Mouse (Mus musculus): ENCODE measurements around the gene Arid3a. TPM values are rescaled to one million over a fixed set of nuclear protein-coding genes. Genes with fewer than 3 reads are reported as not detected.

Arid3a gene
- polyA plus RNA-seq, 1 experiment from 2014 or later: 5.5 TPM

DNA sequence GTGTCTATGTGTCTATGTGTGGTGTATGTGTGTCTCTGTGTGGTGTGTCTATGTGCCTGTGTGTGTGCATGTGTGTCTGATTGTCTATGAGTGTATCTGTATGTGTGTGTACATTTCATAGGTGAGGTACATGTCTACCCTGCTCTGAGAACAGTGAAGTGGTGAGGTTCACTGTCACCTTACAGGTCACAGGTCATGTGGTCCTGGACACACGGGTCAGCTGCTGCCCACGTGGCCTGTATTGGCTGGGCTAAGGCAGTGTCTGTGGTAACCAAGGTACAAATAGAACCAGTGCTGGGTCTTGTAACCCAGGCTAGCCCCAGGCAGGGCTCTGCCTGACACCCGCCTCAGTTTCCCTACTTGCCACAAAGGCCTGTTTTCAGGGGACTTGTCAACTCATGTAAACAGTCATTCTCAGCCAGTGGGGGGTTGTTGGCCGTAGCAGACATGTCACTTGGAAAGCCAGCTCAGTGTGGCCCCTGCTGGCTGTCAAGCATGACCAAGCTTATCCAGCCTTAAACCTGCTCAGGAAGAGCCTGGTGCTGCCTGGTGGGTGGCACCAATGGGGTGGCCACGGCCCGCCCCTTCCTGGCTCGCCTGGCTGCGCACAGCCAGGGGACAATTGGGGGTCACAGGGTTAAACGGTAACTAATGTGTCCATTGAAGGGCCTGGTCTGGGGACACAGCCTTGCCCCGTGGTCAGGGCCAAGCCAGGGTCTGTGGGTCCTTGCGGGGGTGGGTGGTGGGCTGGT is 11.1 kb downstream of the Arid3a start:
- Histone ChIP-seq H3K9me3 (ENCODE audit: low read length) (no peaks in the 10 kb centered on the region), H3K27me3 (ENCODE audit: insufficient read depth, low read length) (no peaks in the 10 kb centered on the region), H3K4me2 (ENCODE audit: low read depth, low read length) (peak overlapping the region; percentile 73), H3K27ac (ENCODE audit: low read depth) (peak overlapping the region; percentile 88), H3K4me1 (ENCODE audit: insufficient read depth) (peaks cover 90% of the 10 kb centered on the region), H3K36me3 (replicated peaks; ENCODE audit: insufficient read depth, low read length) (peaks cover 41% of the 10 kb centered on the region), H3K9ac (replicated peaks) (peak overlapping the region; percentile 55), H3K4me3 (ENCODE audit: low read depth, low read length) (no peak overlapping the region)
- 52% methylated on average over 11 of the region's 11 CpGs for WGBS (ENCODE audit: insufficient replicate concordance)
- ATAC-seq (peak; percentile 35), DNase-seq (no peak)
- TF ChIP-seq CTCF (IDR thresholded peaks at IDR 0.05; ENCODE audit: low read depth): 0 out of 2 replicates have a peak, but pooled peaks have one; percentile 7
- TF ChIP-seq EP300 (IDR thresholded peaks at IDR 0.05; ENCODE audit: low read depth): no peak

GRCm38 (mm10) chr10:79940749-79941148 is 13.9 kb downstream of the Arid3a start:
- H3K36me3 ChIP-seq (replicated peaks; ENCODE audit: insufficient read depth, low read length): peaks cover 23% of the 10 kb centered on the region
- H3K9me3 ChIP-seq (ENCODE audit: low read length): no peaks in the 10 kb centered on the region
- no peaks in the 10 kb centered on the region for H3K27me3 ChIP-seq (ENCODE audit: insufficient read depth, low read length)
- DNase-seq (peak; percentile 69), ATAC-seq (no peak)
- peak overlapping the region; percentile 47; the same call in 1 of the 2 replicates for H3K4me2 ChIP-seq (ENCODE audit: low read depth, low read length)
- no peak overlapping the region for H3K4me3 ChIP-seq (ENCODE audit: low read depth, low read length)
- TF ChIP-seq EP300 (IDR thresholded peaks at IDR 0.05; ENCODE audit: low read depth) (peak; percentile 44; the same call in 1 of the 2 replicates), CTCF (IDR thresholded peaks at IDR 0.05; ENCODE audit: low read depth) (no peak)
- H3K4me1 ChIP-seq (ENCODE audit: insufficient read depth): peaks cover 89% of the 10 kb centered on the region
- 34% methylated on average over 7 of the region's 7 CpGs for WGBS (ENCODE audit: insufficient replicate concordance)
- H3K9ac ChIP-seq (replicated peaks): peak overlapping the region; percentile 27; the same call in 1 of the 2 replicates
- H3K27ac ChIP-seq (ENCODE audit: low read depth): peak overlapping the region; percentile 44

DNA sequence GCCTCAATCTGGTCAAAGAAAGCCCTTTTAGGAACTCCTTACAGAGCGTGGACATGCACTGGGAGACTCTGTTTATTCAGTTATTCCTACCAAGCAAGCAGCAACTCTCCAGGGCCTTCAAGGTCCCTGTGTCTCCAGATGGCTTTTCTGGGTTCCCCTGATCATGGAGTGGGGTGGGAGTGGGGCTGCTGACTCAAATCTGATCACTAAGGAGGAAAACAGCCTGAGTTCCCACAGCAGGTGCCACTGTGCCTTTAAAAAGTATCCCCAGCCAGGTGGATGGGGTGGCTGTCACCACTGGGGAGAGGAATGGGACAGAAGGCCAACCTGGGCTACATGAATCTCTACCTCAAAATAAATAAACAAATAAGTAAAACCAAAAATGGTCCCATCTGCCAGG is 16.1 kb downstream of the Arid3a start:
- Histone ChIP-seq H3K36me3 (replicated peaks; ENCODE audit: insufficient read depth, low read length) (peaks cover 18% of the 10 kb centered on the region), H3K9me3 (ENCODE audit: low read length) (no peaks in the 10 kb centered on the region), H3K27ac (ENCODE audit: low read depth) (peak overlapping the region; percentile 66), H3K4me1 (ENCODE audit: insufficient read depth) (peaks cover 77% of the 10 kb centered on the region), H3K27me3 (ENCODE audit: insufficient read depth, low read length) (no peaks in the 10 kb centered on the region), H3K4me2 (ENCODE audit: low read depth, low read length) (no peak overlapping the region), H3K4me3 (ENCODE audit: low read depth, low read length) (no peak overlapping the region), H3K9ac (replicated peaks) (no peak overlapping the region; the same call in 1 of the 2 replicates)
- TF ChIP-seq EP300 (IDR thresholded peaks at IDR 0.05; ENCODE audit: low read depth): no peak
- no peak for TF ChIP-seq CTCF (IDR thresholded peaks at IDR 0.05; ENCODE audit: low read depth)
- ATAC-seq (no peak), DNase-seq (no peak)
- WGBS (ENCODE audit: insufficient replicate concordance): 72% methylated on average over 1 of the region's 1 CpGs

DNA sequence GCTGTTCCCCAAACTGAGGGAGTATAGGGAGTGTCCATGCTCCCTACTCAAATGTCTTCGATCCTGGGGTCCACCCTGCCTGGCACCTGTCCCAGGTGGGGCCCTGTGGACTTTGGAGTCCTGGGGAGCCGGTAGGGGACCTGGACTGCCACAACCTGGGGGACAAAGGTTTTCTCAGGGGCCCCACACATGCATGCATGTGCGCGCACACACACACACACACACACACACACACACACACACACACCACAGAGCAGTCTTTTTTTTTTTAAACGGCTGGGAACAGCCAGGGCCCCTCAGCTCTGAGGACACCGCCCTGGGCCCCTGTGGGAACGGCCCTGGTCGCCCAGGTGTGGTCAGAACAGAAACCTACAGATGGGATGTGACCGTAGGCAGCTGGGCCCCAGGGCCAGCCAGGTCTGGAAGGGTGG is 16.6 kb downstream of the Arid3a start:
- peak; percentile 28; the same call in 1 of the 2 replicates for ATAC-seq
- H3K9me3 ChIP-seq (ENCODE audit: low read length): no peaks in the 10 kb centered on the region
- H3K9ac ChIP-seq (replicated peaks): no peak overlapping the region; the same call in 1 of the 2 replicates
- H3K36me3 ChIP-seq (replicated peaks; ENCODE audit: insufficient read depth, low read length): peaks cover 14% of the 10 kb centered on the region
- 30% methylated on average over 9 of the region's 9 CpGs for WGBS (ENCODE audit: insufficient replicate concordance)
- no peak overlapping the region for H3K4me3 ChIP-seq (ENCODE audit: low read depth, low read length)
- no peak for DNase-seq
- H3K27ac ChIP-seq (ENCODE audit: low read depth): peak overlapping the region; percentile 66
- no peak overlapping the region for H3K4me2 ChIP-seq (ENCODE audit: low read depth, low read length)
- H3K4me1 ChIP-seq (ENCODE audit: insufficient read depth): peaks cover 72% of the 10 kb centered on the region
- no peak for TF ChIP-seq CTCF (IDR thresholded peaks at IDR 0.05; ENCODE audit: low read depth)
- H3K27me3 ChIP-seq (ENCODE audit: insufficient read depth, low read length): no peaks in the 10 kb centered on the region

DNA sequence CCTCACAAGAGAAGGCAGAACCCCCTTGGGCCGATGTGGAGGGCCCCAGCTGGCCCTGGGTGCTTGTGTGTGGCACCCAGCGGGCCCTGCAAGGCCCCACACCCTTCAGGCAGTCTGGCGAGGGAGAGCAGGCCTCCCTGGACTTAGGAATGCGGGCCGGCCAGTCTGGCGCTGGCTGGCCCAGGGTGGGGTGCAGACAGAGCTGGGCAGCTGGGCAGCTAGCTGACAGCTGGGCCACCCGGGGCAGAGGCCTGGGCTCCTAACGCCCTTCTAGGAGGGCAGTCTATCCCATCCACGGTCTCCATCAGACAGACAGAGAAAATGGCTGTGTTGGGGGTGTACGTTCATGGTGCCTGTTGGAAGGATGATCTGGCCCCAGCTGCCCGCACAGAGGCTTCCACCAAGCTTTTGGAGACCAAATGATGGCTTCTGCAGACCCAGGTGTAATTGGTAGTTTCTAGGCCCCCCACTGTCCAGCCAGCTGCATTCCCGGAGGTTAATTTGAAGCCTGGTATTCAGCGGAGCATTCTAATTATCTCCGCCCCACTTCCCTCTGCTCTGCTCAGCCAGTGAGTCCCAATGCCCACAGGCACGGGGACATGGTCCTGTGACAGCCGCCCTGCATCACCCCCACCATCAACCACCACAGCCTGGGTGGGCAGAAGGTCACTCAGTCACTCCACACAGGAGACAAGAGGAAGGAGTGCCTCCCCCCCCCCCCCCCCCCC is 18.8 kb downstream of the Arid3a start:
- Histone ChIP-seq H3K36me3 (replicated peaks; ENCODE audit: insufficient read depth, low read length) (peaks cover 31% of the 10 kb centered on the region), H3K4me1 (ENCODE audit: insufficient read depth) (peaks cover 50% of the 10 kb centered on the region), H3K4me3 (ENCODE audit: low read depth, low read length) (peak overlapping the region; percentile 1; the same call in 1 of the 2 replicates), H3K9me3 (ENCODE audit: low read length) (no peaks in the 10 kb centered on the region), H3K4me2 (ENCODE audit: low read depth, low read length) (peak overlapping the region; percentile 57), H3K27ac (ENCODE audit: low read depth) (peak overlapping the region; percentile 70), H3K9ac (replicated peaks) (no peak overlapping the region; the same call in 1 of the 2 replicates), H3K27me3 (ENCODE audit: insufficient read depth, low read length) (no peaks in the 10 kb centered on the region)
- DNase-seq (no peak), ATAC-seq (no peak; the same call in 1 of the 2 replicates)
- 53% methylated on average over 16 of the region's 16 CpGs for WGBS (ENCODE audit: insufficient replicate concordance)
- TF ChIP-seq CTCF (IDR thresholded peaks at IDR 0.05; ENCODE audit: low read depth) (no peak), EP300 (IDR thresholded peaks at IDR 0.05; ENCODE audit: low read depth) (no peak)

DNA sequence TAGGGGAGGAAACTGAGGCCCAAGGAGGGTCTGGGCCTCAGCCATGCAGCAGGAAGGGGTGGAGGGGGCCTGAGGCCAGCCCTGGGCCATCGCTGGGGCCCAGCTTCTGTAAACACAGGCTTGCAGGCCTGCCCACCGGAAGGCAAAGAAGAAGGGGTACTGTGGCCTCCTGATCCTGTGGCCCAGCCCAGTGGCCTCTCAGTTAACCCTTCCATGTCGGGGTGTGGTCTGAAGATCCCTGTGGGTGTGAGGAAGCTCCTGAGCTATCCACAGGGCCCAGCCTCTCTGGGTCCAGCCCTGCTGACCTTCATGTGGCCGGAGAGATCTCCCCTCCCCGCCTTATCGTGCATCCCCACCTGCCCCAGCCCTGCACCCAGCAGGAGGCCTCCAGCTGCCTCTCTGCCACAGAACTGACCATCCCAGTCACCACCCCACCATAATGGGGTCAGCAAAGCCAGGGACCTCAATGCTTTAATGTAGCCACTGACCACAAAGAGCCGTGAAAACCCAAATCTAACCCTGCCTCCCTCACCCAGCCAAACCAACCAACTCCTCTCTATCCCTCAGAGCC is 20.0 kb downstream of the Arid3a start:
- DNase-seq (peak; percentile 51), ATAC-seq (peak; percentile 42; the same call in 1 of the 2 replicates)
- no peak for TF ChIP-seq EP300 (IDR thresholded peaks at IDR 0.05; ENCODE audit: low read depth)
- TF ChIP-seq CTCF (IDR thresholded peaks at IDR 0.05; ENCODE audit: low read depth): no peak
- H3K4me3 ChIP-seq (ENCODE audit: low read depth, low read length): peak overlapping the region; percentile 1; the same call in 1 of the 2 replicates
- H3K9ac ChIP-seq (replicated peaks): peak overlapping the region; percentile 48
- peaks cover 41% of the 10 kb centered on the region for H3K4me1 ChIP-seq (ENCODE audit: insufficient read depth)
- 21% methylated on average over 6 of the region's 7 CpGs for WGBS (ENCODE audit: insufficient replicate concordance)
- no peaks in the 10 kb centered on the region for H3K27me3 ChIP-seq (ENCODE audit: insufficient read depth, low read length)
- H3K36me3 ChIP-seq (replicated peaks; ENCODE audit: insufficient read depth, low read length): peaks cover 36% of the 10 kb centered on the region
- peak overlapping the region; percentile 70 for H3K27ac ChIP-seq (ENCODE audit: low read depth)
- H3K4me2 ChIP-seq (ENCODE audit: low read depth, low read length): peak overlapping the region; percentile 57
- no peaks in the 10 kb centered on the region for H3K9me3 ChIP-seq (ENCODE audit: low read length)
